Mouse (Mus musculus): ENCODE measurements at regions not wholly inside any gene's neighbourhood (a gene's known extent, or its start where the extent isn't known, plus 50 kb on each side); places are given as distances from the start of the nearest gene placed in this dataset. TPM values are rescaled to one million over a fixed set of nuclear protein-coding genes. Genes with fewer than 3 reads are reported as not detected.

GRCm38 (mm10) chr9:8273253-8273652 lies 139.2 kb upstream of the Cep126 start:
- no peak overlapping the region for H3K27ac ChIP-seq
- no peak overlapping the region for H3K4me2 ChIP-seq (replicated peaks)
- H3K4me3 ChIP-seq = no peak overlapping the region
- H3K9me3 ChIP-seq = no peaks in the 10 kb centered on the region
- H3K36me3 ChIP-seq = no peaks in the 10 kb centered on the region
- ATAC-seq (ENCODE audit: low FRiP score, low read depth) = no peak
- H3K27me3 ChIP-seq = no peaks in the 10 kb centered on the region
- H3K4me1 ChIP-seq = no peaks in the 10 kb centered on the region
- WGBS = 86% methylated on average over 2 of the region's 2 CpGs
- no peak overlapping the region for H3K9ac ChIP-seq

- no peak overlapping the region for H3K9ac ChIP-seq
- no peaks in the 10 kb centered on the region for H3K36me3 ChIP-seq
- H3K4me3 ChIP-seq = no peak overlapping the region
- H3K4me1 ChIP-seq = peaks cover 7% of the 10 kb centered on the region
- no peaks in the 10 kb centered on the region for H3K9me3 ChIP-seq
- ATAC-seq (ENCODE audit: low FRiP score, low read depth) = no peak
- 75% methylated on average over 3 of the region's 3 CpGs for WGBS
- H3K27ac ChIP-seq = no peak overlapping the region
- no peak overlapping the region for H3K4me2 ChIP-seq (replicated peaks)
- H3K27me3 ChIP-seq = no peaks in the 10 kb centered on the region
Observed at GRCm38 (mm10) chr9:8249542-8249941, 115.4 kb upstream of the Cep126 start.

GRCm38 (mm10) chr9:8228078-8228477 lies 94.0 kb upstream of the Cep126 start:
- ATAC-seq (ENCODE audit: low FRiP score, low read depth) = no peak
- Histone ChIP-seq H3K27ac (no peak overlapping the region), H3K4me2 (replicated peaks) (no peak overlapping the region), H3K4me3 (no peak overlapping the region), H3K9ac (no peak overlapping the region), H3K36me3 (no peaks in the 10 kb centered on the region), H3K4me1 (no peaks in the 10 kb centered on the region), H3K9me3 (no peaks in the 10 kb centered on the region), H3K27me3 (no peaks in the 10 kb centered on the region)

- Histone ChIP-seq H3K9ac (no peak overlapping the region), H3K4me3 (no peak overlapping the region), H3K36me3 (no peaks in the 10 kb centered on the region), H3K27ac (no peak overlapping the region), H3K4me2 (replicated peaks) (no peak overlapping the region), H3K4me1 (no peaks in the 10 kb centered on the region), H3K27me3 (no peaks in the 10 kb centered on the region), H3K9me3 (no peaks in the 10 kb centered on the region)
- ATAC-seq (ENCODE audit: low FRiP score, low read depth) = peak; percentile 71; the same call in 1 of the 2 replicates
- WGBS = 38% methylated on average over 1 of the region's 1 CpGs
Observed at GRCm38 (mm10) chr9:8226415-8226814, 92.3 kb upstream of the Cep126 start.

- Histone ChIP-seq H3K9ac (no peak overlapping the region), H3K4me2 (replicated peaks) (no peak overlapping the region), H3K4me1 (no peaks in the 10 kb centered on the region), H3K27me3 (no peaks in the 10 kb centered on the region), H3K27ac (no peak overlapping the region), H3K9me3 (0 out of 2 replicates have a peak, but pooled peaks cover 4% of the 10 kb centered on the region), H3K4me3 (no peak overlapping the region), H3K36me3 (no peaks in the 10 kb centered on the region)
- ATAC-seq (ENCODE audit: low FRiP score, low read depth) = no peak
Observed at GRCm38 (mm10) chr9:8208855-8209254, 74.8 kb upstream of the Cep126 start.

GRCm38 (mm10) chr9:8185433-8185832 lies 51.3 kb upstream of the Cep126 start:
- ATAC-seq (ENCODE audit: low FRiP score, low read depth) = no peak
- WGBS = 58% methylated on average over 1 of the region's 1 CpGs
- Histone ChIP-seq H3K27me3 (no peaks in the 10 kb centered on the region), H3K36me3 (no peaks in the 10 kb centered on the region), H3K9ac (no peak overlapping the region), H3K4me3 (no peak overlapping the region), H3K4me1 (no peaks in the 10 kb centered on the region), H3K9me3 (no peaks in the 10 kb centered on the region), H3K4me2 (replicated peaks) (no peak overlapping the region), H3K27ac (no peak overlapping the region)

MicroRNAs in the stretch of these regions (microRNA counts, 519-probe panel; counts per million panel counts)
- microRNA mmu-miR-1899 = not detected

Small RNA genes in the stretch of these regions (microRNA-seq; reads per million reads assigned to microRNA genes)
- not detected for gene Mir1899
